Mouse (Mus musculus): ENCODE results near the gene Tom1.

The Tom1 gene

GRCm38 (mm10) chr8:75088989-75089881 lies 55.7 kb downstream of the Tom1 start:
- DNase-seq (ENCODE audit: low read depth, low spot score): peak; percentile 76

- DNase-seq (ENCODE audit: low read depth, low spot score): no peak
Measured at GRCm38 (mm10) chr8:75090781-75091365, 57.4 kb downstream of the Tom1 start.

GRCm38 (mm10) chr8:75093399-75094156 lies 60.1 kb downstream of the Tom1 start, which contains the start of gene Hmox1:
TSS of gene Hmox1 (plus strand) at chr8:75093621.
- DNase-seq (ENCODE audit: low read depth, low spot score): peak; percentile 62

DNA sequence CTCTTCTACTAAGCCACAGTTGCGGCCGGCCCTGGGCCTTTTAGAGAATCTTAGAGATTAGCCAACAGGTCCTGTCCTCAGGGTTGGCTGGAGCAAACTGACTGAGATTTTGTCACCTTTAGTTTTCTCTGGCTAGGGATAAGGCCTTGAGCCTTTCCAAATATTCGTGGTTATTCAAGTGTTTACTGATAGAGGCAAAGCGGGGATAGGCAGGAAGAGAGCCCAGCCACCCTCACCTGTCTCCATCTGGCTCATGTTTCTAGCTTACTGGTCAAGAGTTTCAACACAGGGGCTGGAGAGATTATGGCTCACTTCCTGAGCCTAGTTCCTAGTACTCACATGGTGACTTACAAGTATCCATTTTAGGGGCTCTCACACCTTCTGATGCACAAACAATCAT lies 69.5 kb downstream of the Tom1 start:
- DNase-seq (ENCODE audit: low read depth, low spot score): no peak

DNA sequence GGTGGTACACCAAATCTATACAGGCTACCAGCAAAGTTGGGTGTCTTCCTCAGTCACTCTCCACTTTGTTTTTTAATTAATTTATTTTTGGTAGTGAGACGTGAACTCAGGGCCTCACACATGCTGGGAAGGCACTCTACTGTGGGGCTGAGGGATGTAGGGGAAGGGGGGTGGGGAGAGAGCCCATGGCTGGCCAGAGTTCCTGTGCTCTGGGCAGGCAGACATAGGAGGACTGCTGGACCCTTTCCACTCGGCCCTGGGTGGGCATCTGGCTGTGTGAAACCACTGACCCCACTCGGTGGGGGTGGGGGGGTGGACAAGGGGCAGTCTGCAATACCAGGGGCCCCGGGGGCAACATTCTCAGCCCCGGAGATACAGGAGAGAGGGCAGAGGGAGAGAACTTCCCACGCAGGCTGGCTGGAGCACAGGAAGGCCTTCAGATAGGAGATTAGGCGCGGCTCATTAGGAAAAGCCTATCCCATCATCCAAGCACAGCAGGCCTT lies 69.9 kb downstream of the Tom1 start:
- no peak for DNase-seq (ENCODE audit: low read depth, low spot score)

DNA sequence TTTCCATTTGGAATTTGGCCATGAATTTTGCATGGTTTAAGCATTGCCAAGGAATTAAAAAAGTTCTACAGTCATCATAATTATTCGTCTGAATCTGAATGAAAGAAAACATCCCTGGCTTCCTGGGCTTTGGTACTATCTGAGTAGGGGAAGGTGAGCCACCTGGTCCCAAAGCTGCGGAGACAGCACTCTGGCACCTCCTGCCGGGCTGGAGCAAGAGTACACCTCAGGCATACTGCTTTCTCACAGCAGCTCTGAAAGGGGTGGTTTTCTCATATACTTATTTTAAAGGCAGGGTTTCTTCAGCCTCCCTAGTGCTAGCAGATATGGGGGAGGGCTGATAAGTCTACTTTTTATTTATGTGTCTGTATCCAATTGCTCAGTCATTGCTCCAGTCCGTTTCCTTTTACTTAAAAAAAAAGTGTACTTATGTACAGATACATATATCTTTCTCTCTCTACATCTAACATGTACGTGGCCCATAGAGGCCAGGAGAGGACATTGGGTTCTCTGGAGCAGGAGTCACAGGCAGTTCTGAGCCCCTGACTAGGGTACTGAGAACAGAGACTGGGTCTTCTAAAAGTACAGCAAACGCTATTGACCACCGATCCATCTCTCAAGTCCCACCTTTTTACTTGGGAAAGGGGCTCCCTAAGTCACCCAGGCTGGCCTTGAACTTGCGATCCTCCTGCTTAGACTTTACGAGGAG lies 75.2 kb downstream of the Tom1 start:
- peak; percentile 67 for DNase-seq (ENCODE audit: low read depth, low spot score)

DNA sequence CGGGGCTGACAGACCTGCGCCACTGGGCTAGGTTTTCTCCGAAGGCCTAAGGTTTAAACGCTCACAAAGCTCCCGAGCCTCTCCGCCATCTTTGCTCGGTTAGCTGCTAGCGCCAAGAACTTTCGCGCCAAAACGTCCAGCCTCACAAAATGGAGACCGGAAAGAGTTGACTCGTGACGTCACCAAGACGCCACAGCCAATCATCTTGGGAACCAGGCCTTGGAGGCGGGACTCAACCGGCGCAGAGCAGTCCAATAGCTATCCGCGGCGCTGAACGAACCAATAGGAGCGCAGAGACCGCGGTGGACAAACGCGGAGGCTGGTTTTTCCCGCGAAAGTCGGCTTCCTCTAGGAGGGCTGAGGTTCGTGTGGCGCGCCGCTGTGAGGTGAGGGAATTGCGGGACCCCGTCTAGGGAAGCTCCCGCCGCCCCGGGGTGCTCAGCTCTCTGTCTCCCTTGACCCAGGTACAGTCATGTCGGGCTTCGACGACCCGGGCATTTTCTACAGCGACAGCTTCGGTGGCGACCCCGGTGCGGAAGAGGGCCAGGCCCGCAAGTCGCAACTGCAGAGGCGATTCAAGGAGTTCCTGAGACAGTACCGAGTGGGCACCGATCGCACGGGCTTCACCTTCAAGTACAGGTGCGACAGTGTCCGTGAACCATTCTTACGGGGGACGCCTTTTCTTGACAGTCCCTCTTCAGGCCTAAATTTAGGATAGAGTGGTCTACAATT lies 75.9 kb downstream of the Tom1 start, which contains the start of gene Mcm5:
Mcm5 (plus strand) TSS at position 334 of the 732 bp plus-strand sequence.
- peak; percentile 99 for DNase-seq (ENCODE audit: low read depth, low spot score)

DNA sequence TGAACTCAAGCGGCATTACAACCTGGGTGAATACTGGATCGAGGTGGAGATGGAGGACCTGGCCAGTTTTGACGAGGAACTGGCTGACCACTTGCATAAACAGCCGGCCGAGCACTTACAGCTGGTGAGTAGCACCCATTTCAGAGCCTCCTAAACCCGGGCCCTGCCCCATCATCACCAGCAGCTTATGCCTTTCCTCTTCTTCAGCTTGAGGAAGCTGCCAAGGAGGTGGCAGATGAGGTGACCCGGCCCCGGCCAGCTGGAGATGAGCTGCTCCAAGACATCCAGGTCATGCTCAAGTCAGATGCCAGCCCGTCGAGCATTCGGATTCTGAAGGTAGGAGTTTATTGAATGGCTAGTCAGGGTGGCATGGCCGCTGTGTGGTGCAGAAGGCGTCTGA lies 76.6 kb downstream of the Tom1 start:
- no peak for DNase-seq (ENCODE audit: low read depth, low spot score)

DNA sequence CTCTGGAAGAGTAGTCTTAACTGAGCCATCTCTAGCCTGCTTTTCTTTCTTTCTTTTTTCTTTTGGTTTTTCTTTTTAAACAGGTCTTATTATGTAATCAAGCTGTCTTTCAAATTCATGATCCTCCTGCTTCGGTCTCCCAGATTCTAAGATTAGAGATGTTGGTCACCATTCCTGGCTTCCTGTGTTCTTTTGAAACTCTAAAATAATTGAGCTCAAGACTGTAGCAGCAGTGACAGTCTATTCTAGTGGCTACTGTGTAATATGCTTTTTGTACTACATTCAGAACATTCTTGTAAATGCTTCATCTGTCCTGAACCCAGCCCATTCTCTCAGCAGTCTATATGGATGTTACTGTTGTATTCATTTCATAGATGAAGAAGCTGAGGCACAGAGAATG lies 85.0 kb downstream of the Tom1 start:
- DNase-seq (ENCODE audit: low read depth, low spot score): no peak

- DNase-seq (ENCODE audit: low read depth, low spot score): no peak
Measured at GRCm38 (mm10) chr8:75119287-75119686, 85.8 kb downstream of the Tom1 start.

Measured in retina, postnatal 7 days (tissue).